Mouse (Mus musculus): ENCODE results near the gene Gm7029. TPM values are rescaled to one million over a fixed set of nuclear protein-coding genes. Genes with fewer than 3 reads are reported as not detected.

The Gm7029 gene
- polyA plus RNA-seq, 1 experiment from 2014 or later = not detected

- Histone ChIP-seq H3K9me3 (replicated peaks) (no peaks in the 10 kb centered on the region), H3K4me3 (peak overlapping the region; percentile 87), H3K4me1 (peaks cover 31% of the 10 kb centered on the region), H3K27me3 (ENCODE audit: low read depth, poor library complexity, severe bottlenecking) (no peaks in the 10 kb centered on the region), H3K27ac (peak overlapping the region; percentile 92; the same call in 1 of the 2 replicates), H3K36me3 (peaks cover 50% of the 10 kb centered on the region)
- no peak for DNase-seq (ENCODE audit: low spot score)
- 56% methylated on average over 11 of the region's 11 CpGs for WGBS
Measured at GRCm38 (mm10) chr17:33910346-33911051, 36.9 kb downstream of the Gm7029 start.

DNA sequence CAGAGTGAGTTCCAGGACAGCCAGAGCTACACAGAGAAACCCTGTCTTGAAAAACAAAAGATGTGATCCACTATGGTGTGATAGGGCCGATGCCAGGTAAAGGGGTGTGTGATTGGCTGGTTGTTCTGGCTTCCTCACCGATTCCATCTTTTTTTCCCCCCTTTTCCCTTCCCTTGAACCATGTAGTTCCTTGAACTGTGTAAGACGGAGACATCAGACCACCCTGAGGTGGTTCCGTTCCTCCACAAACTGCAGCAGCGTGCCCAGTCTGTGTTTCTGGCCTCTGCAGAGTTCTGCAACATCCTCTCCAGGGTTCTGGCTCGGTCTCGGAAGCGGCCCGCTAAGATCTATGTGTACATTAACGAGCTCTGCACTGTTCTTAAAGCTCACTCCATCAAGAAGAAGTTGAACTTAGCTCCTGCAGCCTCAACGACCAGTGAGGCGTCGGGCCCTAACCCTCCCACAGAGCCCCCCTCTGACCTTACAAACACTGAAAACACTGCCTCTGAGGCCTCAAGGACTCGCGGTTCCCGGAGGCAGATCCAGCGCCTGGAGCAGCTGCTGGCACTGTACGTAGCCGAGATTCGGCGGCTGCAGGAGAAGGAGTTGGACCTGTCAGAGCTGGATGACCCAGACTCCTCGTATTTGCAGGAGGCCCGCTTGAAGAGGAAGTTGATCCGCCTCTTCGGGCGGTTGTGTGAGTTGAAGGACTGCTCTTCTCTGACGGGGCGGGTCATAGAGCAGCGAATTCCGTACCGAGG, 37.6 kb downstream of the Gm7029 start:
- peaks cover 50% of the 10 kb centered on the region for H3K36me3 ChIP-seq
- H3K27ac ChIP-seq = no peak overlapping the region
- peaks cover 31% of the 10 kb centered on the region for H3K4me1 ChIP-seq
- no peaks in the 10 kb centered on the region for H3K27me3 ChIP-seq (ENCODE audit: low read depth, poor library complexity, severe bottlenecking)
- no peaks in the 10 kb centered on the region for H3K9me3 ChIP-seq (replicated peaks)
- 94% methylated on average over 31 of the region's 31 CpGs for WGBS
- no peak overlapping the region for H3K4me3 ChIP-seq
- no peak for DNase-seq (ENCODE audit: low spot score)

DNA sequence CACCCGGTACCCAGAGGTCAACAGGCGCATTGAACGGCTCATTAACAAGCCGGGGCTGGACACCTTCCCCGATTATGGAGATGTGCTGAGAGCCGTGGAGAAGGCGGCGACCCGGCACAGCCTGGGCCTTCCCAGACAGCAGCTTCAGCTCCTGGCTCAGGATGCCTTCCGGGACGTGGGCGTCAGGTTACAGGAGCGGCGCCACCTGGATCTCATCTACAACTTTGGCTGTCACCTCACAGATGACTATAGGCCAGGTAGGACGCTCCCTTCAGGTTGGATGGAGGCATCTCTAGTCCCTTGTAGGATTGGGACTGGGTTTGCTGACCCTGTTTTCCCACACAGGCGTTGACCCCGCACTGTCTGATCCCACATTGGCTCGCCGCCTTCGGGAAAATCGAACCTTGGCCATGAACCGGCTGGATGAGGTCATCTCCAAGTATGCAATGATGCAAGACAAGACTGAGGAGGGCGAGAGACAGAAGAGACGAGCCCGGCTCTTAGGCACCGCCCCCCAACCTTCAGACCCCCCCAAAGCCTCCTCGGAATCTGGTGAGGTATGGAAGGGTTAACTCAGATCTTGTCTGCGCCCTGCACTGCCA, 38.3 kb downstream of the Gm7029 start:
- H3K27me3 ChIP-seq (ENCODE audit: low read depth, poor library complexity, severe bottlenecking) = no peaks in the 10 kb centered on the region
- peaks cover 37% of the 10 kb centered on the region for H3K4me1 ChIP-seq
- H3K36me3 ChIP-seq = peaks cover 52% of the 10 kb centered on the region
- no peak overlapping the region for H3K27ac ChIP-seq
- H3K9me3 ChIP-seq (replicated peaks) = no peaks in the 10 kb centered on the region
- peak overlapping the region; percentile 7; the same call in 1 of the 2 replicates for H3K4me3 ChIP-seq
- DNase-seq (ENCODE audit: low spot score) = no peak
- WGBS = 91% methylated on average over 28 of the region's 28 CpGs

GRCm38 (mm10) chr17:33913264-33913663, 39.6 kb downstream of the Gm7029 start:
- peak overlapping the region; percentile 12; the same call in 1 of the 2 replicates for H3K4me3 ChIP-seq
- H3K36me3 ChIP-seq = peaks cover 65% of the 10 kb centered on the region
- peaks cover 37% of the 10 kb centered on the region for H3K4me1 ChIP-seq

DNA sequence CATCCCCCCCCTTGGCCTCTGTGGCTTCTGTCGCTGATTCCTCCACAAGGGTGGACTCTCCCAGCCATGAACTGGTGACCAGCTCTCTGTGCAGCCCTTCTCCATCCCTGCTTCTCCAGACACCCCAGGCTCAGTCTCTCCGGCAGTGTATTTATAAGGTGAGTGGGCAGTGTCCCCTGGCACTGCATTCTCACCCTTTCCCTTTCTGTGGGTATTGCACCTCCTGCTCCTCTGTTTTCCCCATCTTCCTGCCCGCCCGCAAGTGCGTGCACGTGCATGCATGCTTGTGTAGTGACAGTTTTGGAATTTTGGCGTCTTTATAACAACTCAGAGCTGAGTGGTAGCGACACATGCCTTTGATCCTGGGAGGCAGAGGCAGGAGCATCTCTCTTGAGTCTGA, 40.3 kb downstream of the Gm7029 start:
- WGBS = 95% methylated on average over 8 of the region's 8 CpGs
- Histone ChIP-seq H3K27ac (no peak overlapping the region), H3K4me3 (0 out of 2 replicates have a peak overlapping the region, but pooled peaks have one; percentile 12), H3K9me3 (replicated peaks) (no peaks in the 10 kb centered on the region), H3K27me3 (ENCODE audit: low read depth, poor library complexity, severe bottlenecking) (peaks cover 7% of the 10 kb centered on the region; the same call in 1 of the 2 replicates), H3K4me1 (peaks cover 39% of the 10 kb centered on the region), H3K36me3 (peaks cover 69% of the 10 kb centered on the region)
- DNase-seq (ENCODE audit: low spot score) = no peak

More at GRCm38 (mm10) chr17:33913264-33913663, 39.6 kb downstream of the Gm7029 start:
- 91% methylated on average over 10 of the region's 10 CpGs for WGBS
- no peak for DNase-seq (ENCODE audit: low spot score)
- Histone ChIP-seq H3K27ac (no peak overlapping the region), H3K27me3 (ENCODE audit: low read depth, poor library complexity, severe bottlenecking) (0 out of 2 replicates have a peak, but pooled peaks cover 1% of the 10 kb centered on the region), H3K9me3 (replicated peaks) (no peaks in the 10 kb centered on the region)

GRCm38 (mm10) chr17:33914969-33915391, 41.3 kb downstream of the Gm7029 start:
- peaks cover 49% of the 10 kb centered on the region for H3K4me1 ChIP-seq
- H3K36me3 ChIP-seq = peaks cover 69% of the 10 kb centered on the region
- WGBS = 80% methylated on average over 13 of the region's 13 CpGs
- DNase-seq (ENCODE audit: low spot score) = no peak
- H3K27me3 ChIP-seq (ENCODE audit: low read depth, poor library complexity, severe bottlenecking) = peaks cover 7% of the 10 kb centered on the region; the same call in 1 of the 2 replicates
- no peak overlapping the region for H3K27ac ChIP-seq
- peak overlapping the region; percentile 72 for H3K4me3 ChIP-seq
- no peaks in the 10 kb centered on the region for H3K9me3 ChIP-seq (replicated peaks)

- Histone ChIP-seq H3K4me3 (peak within 1 kb of the TSS; percentile 72), H3K27ac (peak within 1 kb of the TSS; percentile 94), H3K27me3 (ENCODE audit: low read depth, poor library complexity, severe bottlenecking) (peaks cover 7% of the 10 kb centered on the region; the same call in 1 of the 2 replicates), H3K4me1 (peaks cover 50% of the 10 kb centered on the region), H3K36me3 (peaks cover 64% of the 10 kb centered on the region), H3K9me3 (replicated peaks) (no peaks in the 10 kb centered on the region)
- under 1% methylated on average over 34 of the region's 34 CpGs for WGBS
- DNase-seq (ENCODE audit: low spot score) = peak; percentile 95
Measured at GRCm38 (mm10) chr17:33915671-33916250, 42.1 kb downstream of the Gm7029 start, which contains the start of the genes Tapbp and Zbtb22. TSS of gene Tapbp (plus strand) at chr17:33915899. TSS of gene Zbtb22 (plus strand) at chr17:33915904.

DNA sequence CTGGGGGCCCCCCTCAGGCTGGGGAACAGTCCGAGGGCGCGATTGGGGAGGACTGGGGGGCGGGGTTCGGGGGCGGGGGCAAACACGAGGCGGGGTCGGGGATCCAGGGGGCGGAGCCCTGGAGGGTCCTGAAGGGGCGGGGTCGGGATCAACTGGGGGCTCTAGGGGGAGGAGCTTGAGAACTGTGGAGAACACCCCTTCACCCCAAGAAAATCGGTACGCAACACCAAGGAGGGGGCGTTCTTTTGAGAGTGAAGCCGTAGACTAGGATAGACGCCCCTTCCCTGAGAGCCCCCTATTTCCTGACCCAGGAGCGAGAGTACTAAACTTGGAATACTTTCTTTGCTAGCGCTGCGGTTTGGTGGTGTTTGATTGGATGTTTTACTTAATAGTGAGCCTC, 42.7 kb downstream of the Gm7029 start:
- peaks cover 49% of the 10 kb centered on the region for H3K4me1 ChIP-seq
- H3K4me3 ChIP-seq = peak overlapping the region; percentile 72
- H3K27ac ChIP-seq = peak overlapping the region; percentile 94
- no peak for DNase-seq (ENCODE audit: low spot score)
- H3K9me3 ChIP-seq (replicated peaks) = no peaks in the 10 kb centered on the region
- H3K36me3 ChIP-seq = peaks cover 59% of the 10 kb centered on the region
- 3% methylated on average over 15 of the region's 20 CpGs for WGBS
- H3K27me3 ChIP-seq (ENCODE audit: low read depth, poor library complexity, severe bottlenecking) = peaks cover 7% of the 10 kb centered on the region; the same call in 1 of the 2 replicates

DNA sequence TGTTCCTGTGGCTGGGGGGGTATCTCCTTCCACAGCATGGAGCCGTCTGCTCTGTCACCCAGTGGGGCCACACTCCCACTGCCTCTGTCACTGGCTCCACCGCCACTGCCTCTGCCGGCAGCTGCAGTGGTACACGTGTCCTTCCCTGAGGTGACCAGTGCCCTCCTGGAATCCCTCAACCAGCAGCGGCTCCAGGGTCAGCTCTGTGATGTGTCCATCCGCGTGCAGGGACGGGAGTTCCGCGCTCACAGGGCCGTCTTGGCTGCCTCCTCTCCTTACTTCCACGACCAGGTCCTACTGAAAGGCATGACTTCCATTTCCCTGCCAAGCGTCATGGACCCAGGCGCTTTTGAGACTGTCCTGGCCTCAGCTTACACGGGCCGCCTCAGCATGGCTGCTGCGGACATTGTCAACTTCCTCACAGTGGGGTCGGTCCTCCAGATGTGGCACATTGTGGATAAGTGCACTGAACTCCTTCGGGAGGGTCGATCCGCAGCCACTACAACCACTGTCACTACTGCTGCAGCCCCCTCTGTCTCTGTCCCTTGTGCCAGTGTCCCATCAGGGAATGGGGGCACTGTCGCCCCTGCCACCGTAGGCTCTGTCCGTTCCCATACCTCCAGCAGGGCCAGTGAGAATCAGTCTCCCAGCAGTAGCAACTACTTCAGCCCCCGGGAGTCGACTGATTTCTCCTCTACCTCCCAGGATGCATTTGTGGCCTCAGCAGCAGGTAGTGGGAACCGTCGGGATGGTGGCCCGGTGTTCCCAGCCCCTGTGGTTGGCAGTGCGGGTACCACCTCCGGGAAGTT, 43.4 kb downstream of the Gm7029 start:
- Histone ChIP-seq H3K4me1 (peaks cover 47% of the 10 kb centered on the region), H3K27ac (no peak overlapping the region), H3K27me3 (ENCODE audit: low read depth, poor library complexity, severe bottlenecking) (peaks cover 7% of the 10 kb centered on the region; the same call in 1 of the 2 replicates), H3K4me3 (peak overlapping the region; percentile 72), H3K36me3 (peaks cover 51% of the 10 kb centered on the region), H3K9me3 (replicated peaks) (no peaks in the 10 kb centered on the region)
- WGBS = 82% methylated on average over 31 of the region's 31 CpGs
- no peak for DNase-seq (ENCODE audit: low spot score)

DNA sequence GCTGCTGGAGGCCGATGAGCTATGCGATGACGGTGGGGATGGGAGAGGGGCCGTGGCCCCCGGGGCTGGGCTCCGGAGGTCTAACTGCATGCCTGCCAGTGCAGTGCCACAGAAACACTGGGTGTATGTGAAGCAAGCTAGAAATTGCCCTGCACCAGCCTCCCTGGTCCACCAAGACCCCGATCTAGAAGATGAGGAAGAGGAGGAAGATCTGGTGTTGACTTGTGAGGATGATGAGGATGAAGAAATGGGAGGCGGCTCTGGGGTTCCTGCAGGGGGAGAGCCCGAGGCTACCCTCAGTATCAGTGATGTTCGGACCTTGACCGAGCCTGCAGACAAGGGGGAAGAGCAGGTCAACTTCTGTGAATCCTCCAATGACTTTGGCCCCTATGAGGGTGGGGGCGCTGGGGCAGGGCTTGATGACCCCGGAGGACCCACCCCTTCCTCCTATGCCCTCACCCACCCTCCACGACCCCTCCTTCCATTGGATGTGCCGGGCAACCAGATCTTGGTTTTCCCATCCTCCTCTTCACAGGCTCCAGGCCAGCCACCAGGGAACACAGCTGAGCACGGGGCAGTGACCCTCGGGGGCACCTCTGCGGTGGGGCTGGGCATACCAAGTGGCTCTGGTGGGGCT, 44.1 kb downstream of the Gm7029 start:
- Histone ChIP-seq H3K27me3 (ENCODE audit: low read depth, poor library complexity, severe bottlenecking) (peaks cover 7% of the 10 kb centered on the region; the same call in 1 of the 2 replicates), H3K36me3 (peaks cover 44% of the 10 kb centered on the region), H3K9me3 (replicated peaks) (no peaks in the 10 kb centered on the region), H3K4me1 (peaks cover 47% of the 10 kb centered on the region), H3K27ac (no peak overlapping the region), H3K4me3 (peak overlapping the region; percentile 72)
- 82% methylated on average over 18 of the region's 18 CpGs for WGBS
- no peak for DNase-seq (ENCODE audit: low spot score)

Measured in limb, embryonic 10.5 days (tissue).